Mouse (Mus musculus) frontal cortex, adult 2 months (tissue): ENCODE results near the gene Actg1. TPM values are rescaled to one million over a fixed set of nuclear protein-coding genes. Genes with fewer than 3 reads are reported as not detected.

Experiments used
- DNase-seq, 2 experiments: peaks; one replicate each; pipeline ENCODE4 v3.0.0; 2022; ENCODE audit warnings: low spot score in 1 of 2; ENCODE audit errors: extremely low spot score in 1 of 2
- polyA plus RNA-seq: library from polyadenylated mRNA; depleted of rRNA; stranded (reverse); fragments of >200 nt; gene quantifications from 2 replicates; pipeline ENCODE4 v1.2.3, GENCODE M21; 2012

Gene Actg1
- polyA plus RNA-seq, 1 experiment, result 1,138 TPM

GRCm38 (mm10) chr11:120313906-120314685 lies 34.2 kb downstream of the Actg1 start:
- no peak for DNase-seq

- no peak for DNase-seq
Observed at GRCm38 (mm10) chr11:120312069-120312468, 36.3 kb downstream of the Actg1 start.

GRCm38 (mm10) chr11:120311561-120311960 lies 36.8 kb downstream of the Actg1 start:
- DNase-seq, result no peak

GRCm38 (mm10) chr11:120310813-120311312 lies 37.5 kb downstream of the Actg1 start:
- DNase-seq, result peak; percentile 87 to 96

- DNase-seq, result no peak
Observed at GRCm38 (mm10) chr11:120308441-120309320, 39.7 kb downstream of the Actg1 start.

GRCm38 (mm10) chr11:120307566-120308430 lies 40.5 kb downstream of the Actg1 start:
- DNase-seq, result peak; percentile 85 to 99

GRCm38 (mm10) chr11:120307132-120307413 lies 41.3 kb downstream of the Actg1 start:
- no peak for DNase-seq

- DNase-seq, result no peak
Observed at GRCm38 (mm10) chr11:120306366-120307131, 41.8 kb downstream of the Actg1 start.

GRCm38 (mm10) chr11:120305535-120306365 lies 42.6 kb downstream of the Actg1 start:
- no peak for DNase-seq

GRCm38 (mm10) chr11:120304886-120305534 lies 43.3 kb downstream of the Actg1 start:
- peak; percentile 58 to 81 for DNase-seq

GRCm38 (mm10) chr11:120304350-120304694 lies 44.0 kb downstream of the Actg1 start:
- no peak for DNase-seq

GRCm38 (mm10) chr11:120303559-120304349 lies 44.6 kb downstream of the Actg1 start:
- no peak for DNase-seq

- DNase-seq, result no peak
Observed at GRCm38 (mm10) chr11:120303119-120303518, 45.2 kb downstream of the Actg1 start.

DNA sequence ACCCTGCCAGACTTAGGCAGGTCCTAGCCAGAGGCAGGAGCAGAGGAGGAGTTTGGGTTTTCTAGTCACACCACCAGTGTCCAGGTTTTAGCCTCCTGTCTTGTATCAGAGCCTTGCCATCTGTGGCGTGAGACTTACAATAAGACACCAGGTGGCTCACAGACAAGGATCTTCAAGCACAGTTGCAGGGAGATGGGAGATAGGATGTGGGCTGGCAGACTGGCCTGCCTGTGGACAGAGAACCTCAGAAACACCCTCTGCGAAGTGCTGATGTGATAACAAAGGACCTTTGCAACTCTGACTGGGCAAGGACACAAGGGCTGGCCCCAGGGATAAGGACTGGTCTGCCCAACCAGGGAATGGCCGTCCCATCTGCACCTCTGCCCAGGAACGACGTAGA lies 48.9 kb downstream of the Actg1 start:
- DNase-seq, result no peak

- no peak for DNase-seq
Observed at GRCm38 (mm10) chr11:120298441-120299141, 49.8 kb downstream of the Actg1 start.

DNA sequence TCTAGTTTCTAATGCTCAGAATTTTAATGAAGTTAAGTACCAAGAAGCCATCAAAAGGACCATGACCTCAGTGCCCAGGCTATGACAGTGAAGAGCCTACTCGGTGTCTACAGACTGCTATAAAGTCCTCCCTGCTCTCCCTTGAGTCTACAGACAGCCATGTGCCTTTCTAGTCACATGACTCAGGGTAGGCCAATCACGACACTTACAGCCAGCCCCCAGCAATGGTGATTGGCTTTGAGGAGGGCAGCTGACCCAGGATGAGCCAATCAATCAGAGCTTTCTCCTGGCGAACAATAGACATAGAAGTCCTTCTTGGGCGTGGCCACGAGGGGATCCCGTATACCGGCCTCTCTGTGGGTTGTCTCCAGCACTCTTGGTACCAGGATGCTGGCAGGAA lies 50.6 kb downstream of the Actg1 start:
- no peak for DNase-seq
